Mouse (Mus musculus): ENCODE measurements around the gene Gpc6. TPM values are rescaled to one million over a fixed set of nuclear protein-coding genes. Genes with fewer than 3 reads are reported as not detected.

Gene Gpc6
- total RNA-seq, 4 experiments from 2014 or later = 12.2 to 13.8 (median 13.0) TPM

DNA sequence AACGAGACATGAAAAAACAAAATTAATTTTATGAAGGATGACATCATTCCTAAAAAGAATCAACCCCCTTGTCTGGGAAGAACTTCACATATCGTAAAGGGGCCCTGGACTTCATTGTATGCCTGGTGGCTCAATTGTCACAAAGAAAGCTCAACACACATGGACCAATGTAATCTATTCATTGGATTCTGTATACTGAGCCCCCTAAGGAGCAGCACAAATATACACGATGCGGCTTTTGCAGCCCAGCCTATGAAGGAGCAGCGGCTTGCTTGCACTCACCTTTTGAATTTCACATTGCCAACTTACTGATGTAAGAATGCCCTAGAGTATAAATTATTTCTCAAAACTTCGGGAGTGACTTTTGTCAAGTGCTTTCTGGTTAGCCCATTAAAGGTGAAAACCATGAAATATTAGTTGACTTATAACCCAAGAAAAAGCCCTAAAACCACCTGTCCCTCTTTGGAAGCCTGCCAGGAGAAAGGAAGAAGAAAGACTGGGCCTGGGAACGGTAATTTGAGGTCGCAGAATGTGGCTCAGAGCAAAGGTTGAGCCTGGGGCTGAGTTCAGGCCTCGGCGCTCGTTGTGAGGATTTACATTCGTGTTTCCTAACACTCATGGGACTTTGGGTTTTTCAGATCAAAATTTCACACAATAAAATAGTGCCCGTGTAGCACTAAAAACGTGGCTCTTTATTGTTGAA, 709.3 kb downstream of the Gpc6 start:
- DNase-seq = no peak

DNA sequence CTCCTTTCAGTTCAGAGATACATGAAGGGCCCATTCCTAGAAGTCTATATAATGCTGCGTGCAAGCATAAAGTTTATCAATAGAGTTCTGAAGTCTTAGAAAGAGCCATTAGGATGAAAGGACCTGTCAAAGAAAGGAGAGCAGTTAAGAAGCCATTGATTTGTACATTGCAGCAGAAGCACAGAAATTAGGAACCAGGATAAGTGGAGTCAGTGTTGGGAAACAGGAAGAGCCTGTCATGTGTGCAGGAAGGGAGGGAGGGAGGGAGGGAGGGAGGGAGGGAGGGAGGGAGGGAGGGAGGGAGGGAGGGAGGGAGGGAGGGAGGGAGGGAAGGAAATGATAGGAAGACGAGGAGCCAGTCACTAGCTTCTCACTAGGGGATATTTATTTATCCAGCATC, 716.7 kb downstream of the Gpc6 start:
- no peak for DNase-seq

DNA sequence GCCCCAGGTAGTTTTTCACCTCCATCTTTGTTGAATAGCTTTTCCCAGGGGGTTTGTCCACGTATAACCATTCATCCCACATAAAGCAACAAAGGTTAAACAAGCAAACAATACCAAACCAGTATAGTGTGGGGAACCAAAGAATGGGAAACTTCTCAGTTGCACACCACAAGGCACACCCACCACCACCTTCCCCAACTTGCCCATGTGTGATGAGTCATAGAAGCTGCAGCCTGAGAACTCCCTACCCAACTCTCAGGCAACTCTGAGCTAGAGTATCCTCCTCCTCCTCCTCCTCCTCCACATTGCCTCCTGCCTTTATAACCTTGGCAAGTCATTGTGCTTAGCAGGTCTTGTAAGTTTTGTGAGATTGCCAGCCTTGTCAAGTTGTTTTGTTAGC, 718.0 kb downstream of the Gpc6 start:
- no peak for DNase-seq

DNA sequence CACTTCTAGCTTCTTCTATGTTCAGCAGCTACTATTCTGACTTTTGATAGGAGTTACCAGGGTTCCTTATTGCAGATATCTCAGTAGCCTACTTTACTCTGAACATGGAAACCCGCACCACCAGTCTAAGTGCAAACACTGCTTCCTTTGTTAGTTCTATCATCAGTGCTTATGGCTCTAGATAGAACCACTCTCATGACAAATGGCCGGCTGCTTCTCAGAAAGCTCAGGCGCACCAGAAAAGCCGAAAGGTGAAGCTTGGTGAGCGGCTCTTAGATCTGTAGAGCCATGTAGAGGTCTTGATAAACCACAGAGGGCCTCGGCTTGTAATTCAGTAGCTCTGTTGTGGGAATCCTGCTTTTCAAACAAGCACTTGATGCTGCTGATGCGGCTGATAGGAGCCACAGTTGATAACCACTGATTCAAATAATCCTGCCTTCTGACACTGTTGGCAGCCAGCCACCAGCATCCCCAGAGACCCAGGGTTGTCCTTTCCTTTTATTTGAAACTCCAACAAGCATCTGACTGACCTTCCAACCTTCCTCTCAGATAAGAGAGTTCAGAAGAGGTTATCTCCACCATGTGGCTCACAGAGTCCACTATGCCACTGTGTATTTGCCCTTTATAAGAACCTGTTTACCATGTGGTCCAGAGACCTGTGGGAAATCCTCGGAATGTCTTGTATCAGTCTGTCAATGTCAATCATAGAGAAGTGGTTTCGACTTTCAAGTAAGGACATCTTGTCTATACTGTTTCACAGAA, 723.3 kb downstream of the Gpc6 start:
- no peak for DNase-seq

DNA sequence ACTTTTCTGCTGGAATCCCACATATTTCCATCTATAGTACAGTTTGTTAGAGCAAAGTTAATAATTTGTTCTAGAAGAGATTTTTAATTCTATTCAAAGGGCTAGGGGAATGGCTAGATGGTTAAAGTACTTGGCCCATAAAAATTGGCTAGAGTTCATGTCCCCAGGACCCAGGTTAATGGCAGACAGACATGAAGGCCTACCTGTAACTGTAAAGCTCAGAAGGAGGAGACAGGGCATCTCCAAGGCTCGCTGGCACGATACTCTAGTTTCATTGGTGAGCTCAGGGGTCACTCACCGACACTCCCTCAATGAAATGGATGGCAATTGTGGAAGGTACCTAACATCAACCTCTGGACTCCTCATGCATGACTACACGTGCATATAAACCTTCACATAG, 725.0 kb downstream of the Gpc6 start:
- DNase-seq = no peak

DNA sequence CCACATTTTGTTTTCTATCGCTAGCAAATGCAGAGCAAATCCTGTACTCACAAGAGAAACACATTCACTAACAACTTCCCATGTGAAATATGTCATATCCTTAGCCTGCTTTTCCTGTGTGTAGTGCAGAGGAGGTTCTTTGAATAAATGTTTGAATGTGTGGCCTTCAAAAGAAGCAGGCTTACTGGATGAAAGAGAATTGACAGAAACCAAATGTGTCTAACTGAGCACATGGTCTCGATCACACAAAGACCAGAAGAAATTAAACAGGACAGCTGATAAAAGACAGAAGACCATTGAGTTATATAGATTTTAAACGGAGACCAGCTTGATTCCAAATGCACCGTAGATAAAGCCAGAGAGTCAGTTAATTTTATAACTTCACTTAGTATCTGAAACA, 726.2 kb downstream of the Gpc6 start:
- DNase-seq = no peak

DNA sequence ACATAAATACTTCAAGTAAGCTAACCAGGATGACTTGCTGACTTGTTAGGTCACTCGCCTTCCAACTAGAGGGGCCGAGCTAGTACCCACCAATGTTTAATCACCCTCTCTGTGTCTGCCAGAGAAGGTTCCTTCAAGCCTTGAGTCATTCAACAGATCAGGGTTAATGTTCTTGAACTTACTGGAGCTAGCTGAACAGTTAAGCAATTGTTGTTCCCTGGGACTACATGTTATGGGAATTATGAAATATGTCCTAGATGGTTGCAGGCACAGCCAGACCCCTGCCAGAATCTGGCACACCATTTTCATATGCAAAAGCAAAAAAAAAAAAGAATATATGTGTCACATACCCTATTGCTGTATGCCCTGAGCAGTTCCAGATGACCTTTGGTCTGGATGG, 726.8 kb downstream of the Gpc6 start:
- DNase-seq = no peak

DNA sequence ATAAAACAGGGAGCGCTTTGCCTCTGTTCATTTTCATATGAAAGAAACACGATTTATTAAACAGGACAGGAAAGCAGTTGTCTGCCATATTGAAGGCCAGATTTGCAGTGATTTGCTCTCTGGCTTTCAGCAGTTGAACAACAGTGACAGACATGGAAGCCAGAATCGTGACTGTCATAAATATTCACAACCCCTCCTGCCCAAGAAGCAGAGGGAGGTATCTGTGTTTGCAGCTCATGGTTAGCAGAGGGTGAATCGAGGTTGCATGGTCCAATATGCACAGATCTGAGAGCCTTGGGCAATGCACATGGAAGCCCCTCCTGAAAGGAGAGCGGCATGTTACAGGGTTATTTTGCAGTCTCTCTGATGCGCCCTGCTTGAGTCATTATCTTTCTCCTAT, 730.3 kb downstream of the Gpc6 start:
- no peak for DNase-seq

DNA sequence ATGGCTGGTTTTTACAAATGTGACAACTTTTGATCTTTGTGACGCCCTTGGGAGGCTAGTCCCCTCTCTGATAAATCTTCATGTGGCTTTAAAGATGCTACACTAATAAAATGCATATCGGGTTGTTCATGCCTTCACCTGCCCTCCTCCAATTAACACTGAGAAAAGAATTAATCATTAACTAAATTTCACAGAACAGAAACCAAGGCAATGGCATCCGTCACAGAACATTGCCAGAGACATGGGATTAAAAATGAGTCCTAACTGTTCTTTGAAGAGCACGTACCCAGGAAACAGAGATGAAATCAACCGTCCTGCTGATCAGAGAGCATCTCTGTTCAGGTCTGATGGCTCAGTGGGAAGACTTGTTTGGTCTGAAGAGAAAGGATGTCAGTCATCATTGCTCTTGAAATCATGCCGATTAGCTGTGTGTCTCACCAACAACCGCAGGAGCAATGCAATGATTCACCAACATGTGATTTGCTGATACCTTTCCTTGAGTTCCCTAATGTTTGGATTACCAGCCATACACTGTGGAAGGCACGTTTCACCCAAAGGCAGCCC, 734.2 kb downstream of the Gpc6 start:
- DNase-seq = no peak

DNA sequence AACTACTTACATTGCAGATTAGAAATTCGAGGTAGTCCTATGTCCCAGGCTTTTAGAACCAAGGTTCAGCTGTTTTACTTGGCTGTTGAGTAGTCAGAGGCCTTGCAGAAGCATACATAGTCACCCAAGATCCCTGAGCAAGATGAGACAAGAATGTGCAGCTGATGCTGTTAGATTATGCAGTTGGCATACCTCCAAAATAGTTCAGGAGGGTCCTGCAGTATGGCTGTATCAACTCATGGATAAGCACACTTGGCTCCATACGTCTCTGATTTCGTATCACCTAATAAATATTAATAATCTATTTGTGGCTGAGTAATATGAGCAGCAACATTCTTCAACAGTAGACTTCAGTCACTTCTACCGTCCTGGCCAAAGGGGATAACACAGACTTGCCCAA, 737.1 kb downstream of the Gpc6 start:
- no peak for DNase-seq

DNA sequence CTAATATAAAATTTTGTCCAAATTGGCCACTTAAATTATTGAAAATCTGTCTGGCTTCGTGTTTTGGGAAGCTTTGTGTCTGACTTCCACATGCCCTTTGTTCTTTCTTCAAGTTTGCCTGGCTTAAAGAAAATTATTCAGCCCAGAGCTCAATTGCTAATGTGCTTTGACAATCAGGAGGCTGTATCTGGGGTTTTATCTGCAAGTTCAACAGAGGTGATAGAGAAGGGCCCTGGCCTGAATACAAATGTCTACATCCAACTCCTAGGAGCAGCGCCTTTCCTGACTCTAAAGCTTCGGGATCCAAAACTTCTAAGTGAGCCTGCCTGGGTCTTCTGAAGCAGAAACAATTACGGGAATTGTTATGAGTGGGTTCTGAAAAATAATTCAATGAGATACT, 739.7 kb downstream of the Gpc6 start:
- no peak for DNase-seq

DNA sequence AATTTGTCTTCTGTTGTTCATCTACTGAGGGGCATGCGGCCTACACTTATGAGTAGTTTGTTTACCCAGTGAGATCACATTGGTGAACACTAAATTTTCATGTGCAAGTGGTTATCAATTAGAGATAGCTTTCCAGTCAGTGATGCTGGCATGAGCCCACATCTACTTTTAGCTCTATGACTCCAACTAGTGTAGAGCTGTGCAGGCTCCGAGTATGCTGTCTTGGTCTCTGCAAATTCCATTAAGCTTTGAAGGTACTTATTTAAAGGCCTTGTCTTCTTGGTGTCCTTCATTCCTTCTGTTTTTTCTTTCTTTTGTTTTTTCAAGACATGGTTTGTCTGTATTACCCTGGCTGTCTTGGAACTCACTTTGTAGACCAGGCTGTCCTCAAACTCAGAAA, 741.0 kb downstream of the Gpc6 start:
- DNase-seq = no peak

DNA sequence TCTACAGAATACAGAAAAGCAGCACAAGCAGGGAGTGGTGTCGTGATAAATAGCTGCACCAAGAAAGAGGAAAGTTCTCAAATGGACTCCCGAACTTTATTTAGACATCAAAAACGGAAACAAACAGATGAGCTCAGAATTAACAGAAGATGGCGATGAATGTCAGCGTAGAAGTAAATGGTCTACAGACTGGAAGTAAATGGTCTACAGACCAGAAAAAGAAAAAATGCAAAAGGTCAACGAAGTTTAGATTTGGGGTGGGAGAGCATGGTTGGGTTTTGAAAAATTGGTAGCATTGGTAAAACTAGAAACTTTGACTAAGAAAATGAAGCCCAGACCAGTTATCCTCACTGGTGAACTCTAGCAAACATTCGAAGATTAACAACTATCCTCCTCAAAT, 748.4 kb downstream of the Gpc6 start:
- no peak for DNase-seq

DNA sequence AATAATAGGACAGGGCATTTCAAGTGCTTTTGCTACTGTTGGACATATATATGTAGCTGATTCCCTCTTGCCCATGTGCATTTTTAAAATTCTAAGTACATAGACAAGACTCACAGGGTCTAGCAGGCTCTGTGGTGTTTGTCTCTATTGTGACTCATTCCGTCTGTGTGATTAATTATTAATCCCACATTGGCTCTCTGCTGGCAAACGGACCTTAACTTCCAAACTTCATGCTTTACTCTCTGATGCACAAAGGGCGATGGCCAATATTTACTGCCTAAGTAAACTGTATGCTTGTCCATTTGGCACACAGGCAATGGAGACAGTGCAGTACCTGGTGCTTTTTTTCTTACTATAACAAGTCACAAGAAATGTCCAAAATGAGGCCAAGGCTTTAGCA, 749.4 kb downstream of the Gpc6 start:
- DNase-seq = no peak

DNA sequence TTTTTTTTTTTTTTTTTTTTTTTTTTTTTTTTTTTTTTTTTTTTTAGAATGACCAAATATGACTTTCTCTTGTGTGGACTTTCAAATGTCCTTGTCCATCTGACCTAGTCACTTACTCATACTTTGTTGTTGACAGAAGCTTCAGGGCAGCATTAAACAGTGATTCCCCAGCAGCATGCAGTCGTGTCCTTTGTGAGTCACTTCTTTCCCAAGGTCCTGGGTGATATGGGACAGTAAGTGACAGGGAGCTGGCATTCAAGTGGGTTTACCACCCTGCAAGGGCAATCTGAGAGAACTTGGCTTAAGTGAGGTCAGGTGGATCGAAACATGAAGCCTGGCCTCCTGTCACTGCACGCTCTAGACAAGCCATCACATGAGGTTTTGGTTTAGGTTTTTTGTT, 754.8 kb downstream of the Gpc6 start:
- peak; percentile 77 for DNase-seq

DNA sequence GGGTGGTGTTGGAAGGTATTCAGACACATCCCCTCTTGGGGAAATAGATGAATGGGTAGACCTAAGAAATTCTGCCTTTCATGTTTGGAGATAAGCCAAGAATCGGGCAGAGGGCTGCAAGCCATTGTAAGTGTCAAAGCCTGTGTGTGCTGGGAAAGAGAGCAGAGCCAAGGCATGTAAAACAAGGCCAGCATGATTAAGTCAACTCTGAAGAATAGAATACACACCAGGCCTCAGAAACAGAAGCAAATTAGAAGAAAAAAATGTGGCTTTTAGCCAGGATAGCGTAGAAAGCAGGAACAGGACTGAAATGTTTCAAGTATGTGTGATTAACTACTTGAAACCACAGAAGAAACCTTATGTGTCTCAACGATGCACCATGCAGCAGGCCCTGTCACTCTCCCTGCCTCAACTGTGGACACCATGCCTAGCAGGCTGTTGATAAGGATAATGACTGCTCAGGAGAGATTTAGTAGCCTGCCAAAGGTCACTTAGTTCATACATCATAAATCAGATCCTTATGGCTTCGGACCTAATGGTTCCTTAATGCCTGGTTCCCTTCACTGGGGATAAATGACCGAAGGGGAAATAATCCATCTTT, 756.3 kb downstream of the Gpc6 start:
- no peak for DNase-seq

DNA sequence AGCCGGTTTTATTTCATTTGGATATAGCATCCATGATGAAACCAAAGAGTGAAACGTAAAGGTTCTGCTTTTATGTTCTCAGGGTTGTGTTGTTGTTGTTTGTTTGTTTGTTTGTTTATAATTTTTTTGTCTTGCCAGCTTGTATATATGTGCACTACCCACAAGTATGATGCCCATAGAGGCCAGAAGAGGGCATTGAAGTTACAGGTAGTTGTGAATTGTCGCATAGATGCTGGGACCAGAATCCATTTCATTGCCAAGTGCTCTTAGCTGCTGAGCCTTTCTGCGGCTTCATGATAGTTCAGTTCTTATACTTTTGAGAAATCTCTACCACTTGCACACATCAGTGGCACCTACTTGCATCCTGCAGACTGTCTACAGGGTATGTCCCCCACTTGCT, 758.0 kb downstream of the Gpc6 start:
- DNase-seq = no peak

DNA sequence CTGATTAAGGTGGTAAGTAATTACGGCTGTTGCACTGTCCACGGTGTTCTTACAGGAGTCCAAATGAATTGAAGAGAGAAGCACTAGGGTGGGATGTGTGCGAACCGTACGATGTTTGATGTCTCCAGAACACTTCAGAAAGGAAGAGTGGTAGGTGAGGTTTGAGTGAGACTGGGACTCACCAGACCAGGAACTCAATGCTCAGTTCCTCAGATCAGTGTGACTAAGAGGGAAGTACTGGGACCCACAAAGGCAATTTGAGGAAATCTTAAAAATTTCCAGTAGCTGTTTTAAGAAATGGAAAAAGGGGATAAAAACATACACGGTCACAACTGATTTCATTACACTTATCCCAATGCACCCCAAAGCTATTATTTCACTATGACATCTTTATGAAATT, 764.7 kb downstream of the Gpc6 start:
- no peak for DNase-seq

DNA sequence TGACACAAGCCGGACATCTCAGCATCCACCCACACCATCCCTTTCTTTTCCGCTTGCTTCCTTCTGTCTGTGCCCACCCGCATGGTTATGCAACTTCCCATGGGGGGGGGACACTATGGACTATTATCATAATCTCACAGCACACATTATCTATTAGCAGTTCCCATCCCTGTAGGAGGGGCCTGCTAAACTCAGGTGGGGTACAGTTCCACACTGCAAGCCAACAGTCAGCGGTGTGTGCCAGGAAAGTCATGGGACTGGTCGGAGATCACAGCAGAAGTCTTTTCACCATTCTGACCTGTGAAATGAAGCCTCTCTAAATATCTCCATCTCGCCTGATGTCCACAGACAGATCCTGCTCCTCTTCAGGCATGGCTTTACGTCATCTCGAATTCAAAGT, 770.5 kb downstream of the Gpc6 start:
- no peak for DNase-seq

DNA sequence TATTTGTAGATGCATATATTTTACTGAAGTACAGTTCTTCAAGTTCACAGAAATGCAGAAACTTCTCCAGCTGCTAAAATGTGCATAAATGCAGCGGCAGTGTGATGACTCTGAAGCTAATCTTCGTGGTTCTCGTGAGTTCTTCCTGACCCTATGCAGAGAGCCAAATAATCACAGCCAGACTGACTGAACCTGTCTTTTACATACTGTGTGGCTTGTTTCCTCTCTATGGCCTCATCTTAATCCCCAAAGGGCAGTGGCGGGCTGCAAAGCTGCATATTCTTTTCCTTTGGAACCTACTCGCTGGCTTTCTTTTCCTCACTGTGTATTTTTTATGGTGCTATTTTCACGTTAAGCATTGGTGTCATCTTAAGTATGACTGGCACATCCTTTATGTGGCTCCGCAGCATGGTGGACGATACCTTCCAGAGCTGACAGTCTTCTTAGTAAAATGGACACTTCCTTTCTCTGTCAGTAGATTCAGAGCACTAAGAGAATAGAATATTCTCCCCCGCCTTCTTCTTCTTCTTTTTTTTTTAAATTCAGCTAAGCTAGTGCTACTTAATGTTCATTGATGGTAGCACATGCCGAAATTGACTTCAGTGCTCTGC, 775.7 kb downstream of the Gpc6 start:
- no peak for DNase-seq

DNA sequence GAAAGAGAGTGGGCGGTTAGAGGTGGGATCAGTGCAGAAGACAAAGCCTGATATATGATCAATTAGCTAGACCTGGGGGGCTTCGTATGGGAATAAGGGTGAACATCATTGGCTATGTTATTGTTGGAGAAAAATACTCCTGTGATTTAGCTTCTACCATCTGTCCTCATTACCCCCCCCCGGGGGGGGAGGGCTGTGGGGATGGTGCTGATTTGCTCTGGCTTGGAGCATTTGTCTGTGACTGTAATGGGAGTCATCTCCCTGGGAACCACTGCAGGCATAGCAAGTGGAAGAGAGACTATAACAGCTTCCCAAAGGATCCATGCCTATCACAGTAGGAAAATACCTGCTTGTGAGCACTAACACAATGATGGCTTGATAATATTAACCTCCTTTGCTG, 783.7 kb downstream of the Gpc6 start:
- no peak for DNase-seq

DNA sequence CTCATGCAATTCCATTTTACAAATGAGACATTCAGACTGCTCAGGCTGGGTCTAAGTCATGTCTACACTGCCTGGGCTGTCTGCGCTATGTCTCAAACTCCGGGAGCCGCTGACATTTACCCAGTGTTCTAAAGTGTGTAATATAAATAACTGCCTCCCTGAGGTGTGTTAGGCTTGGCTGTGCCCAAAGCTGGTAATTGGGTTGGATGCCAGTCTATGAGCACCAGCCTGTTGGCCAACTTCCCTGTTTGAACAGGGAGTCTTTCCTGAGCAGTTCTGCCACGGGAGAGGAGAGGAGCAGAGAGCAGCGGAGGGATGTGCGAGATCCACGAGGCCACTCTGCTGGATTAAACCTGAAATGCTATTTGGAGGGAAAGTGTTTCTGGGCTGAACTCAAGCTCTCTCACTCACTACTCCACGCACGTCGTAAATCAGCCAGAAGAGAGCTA, 785.4 kb downstream of the Gpc6 start:
- no peak for DNase-seq

DNA sequence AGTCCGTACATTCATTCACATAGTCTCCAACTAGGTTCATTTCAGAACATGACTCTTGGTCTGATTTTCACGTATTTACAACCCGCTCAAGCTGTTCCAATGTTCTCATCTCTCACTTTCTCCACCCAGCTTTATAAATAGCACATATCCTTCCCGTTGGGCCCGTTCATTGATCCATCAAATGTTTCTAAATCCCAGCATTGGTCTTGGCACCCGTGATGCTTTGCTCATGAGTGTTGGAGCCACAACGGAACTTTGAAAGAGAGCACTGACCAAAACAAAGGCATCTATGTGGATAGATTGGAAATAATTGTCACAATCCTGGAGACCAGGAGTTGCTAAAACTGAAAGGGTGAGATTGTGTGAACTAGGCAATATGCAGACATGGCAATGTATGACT, 787.2 kb downstream of the Gpc6 start:
- DNase-seq = no peak

Measured in adrenal gland, adult 8-10 months (tissue).